Mouse (Mus musculus) kidney, postnatal 4 days (tissue): ENCODE data around the gene Heatr3.

Experiments used
- DNase-seq, 2 experiments: peaks; one replicate each; pipeline ENCODE4 v3.0.0; 2021; ENCODE audit warnings: mixed read lengths in 2 of 2

Gene Heatr3

GRCm38 (mm10) chr8:88137748-88138484 is at the start of gene Heatr3:
TSS of gene Heatr3 (plus strand) at chr8:88137855.
- DNase-seq = peak; percentile 97 to 98

DNA sequence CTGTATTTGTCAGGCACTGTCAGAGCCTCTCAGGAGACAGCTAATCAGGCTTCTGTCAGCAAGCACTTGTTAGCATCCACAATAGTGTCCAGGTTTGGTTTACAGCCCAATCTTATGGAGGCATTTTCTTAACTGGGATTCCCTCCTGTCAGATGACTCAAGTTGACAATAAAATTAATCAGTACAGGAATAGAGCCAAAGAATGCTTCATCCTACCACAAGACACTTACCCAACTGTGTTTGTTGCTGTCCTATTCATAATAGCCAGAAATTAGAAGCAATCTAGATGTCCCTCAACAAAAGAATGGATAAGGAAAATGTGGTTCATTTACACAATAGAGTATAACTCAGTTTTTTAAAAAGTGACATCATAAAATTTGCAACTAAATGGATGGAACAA is 49.6 kb upstream of the Heatr3 start:
- DNase-seq = no peak

GRCm38 (mm10) chr8:88091661-88092060 is 46.0 kb upstream of the Heatr3 start:
- no peak for DNase-seq

GRCm38 (mm10) chr8:88093367-88093766 is 44.3 kb upstream of the Heatr3 start:
- DNase-seq = no peak

DNA sequence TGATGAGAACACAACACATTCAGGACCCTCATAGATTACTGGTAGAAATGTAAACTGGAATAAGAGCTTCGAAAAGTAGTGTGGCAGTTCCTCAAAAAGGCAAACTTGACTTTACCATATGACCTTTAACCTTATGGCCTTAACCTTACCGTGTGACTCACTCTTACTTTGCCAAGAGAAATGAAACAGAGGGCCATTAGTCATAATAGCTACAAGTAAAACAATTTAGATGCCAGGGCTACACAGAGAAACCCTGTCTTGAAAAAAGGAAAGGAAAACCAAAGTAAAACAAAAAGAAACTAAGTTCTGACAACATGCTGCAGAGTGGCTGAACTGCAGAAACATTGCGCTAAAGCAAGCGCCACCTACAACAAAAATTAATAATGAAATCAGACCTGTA is 38.8 kb upstream of the Heatr3 start:
- no peak for DNase-seq

- DNase-seq = peak; percentile 64 to 72
Observed at GRCm38 (mm10) chr8:88099526-88099925, 38.1 kb upstream of the Heatr3 start.

DNA sequence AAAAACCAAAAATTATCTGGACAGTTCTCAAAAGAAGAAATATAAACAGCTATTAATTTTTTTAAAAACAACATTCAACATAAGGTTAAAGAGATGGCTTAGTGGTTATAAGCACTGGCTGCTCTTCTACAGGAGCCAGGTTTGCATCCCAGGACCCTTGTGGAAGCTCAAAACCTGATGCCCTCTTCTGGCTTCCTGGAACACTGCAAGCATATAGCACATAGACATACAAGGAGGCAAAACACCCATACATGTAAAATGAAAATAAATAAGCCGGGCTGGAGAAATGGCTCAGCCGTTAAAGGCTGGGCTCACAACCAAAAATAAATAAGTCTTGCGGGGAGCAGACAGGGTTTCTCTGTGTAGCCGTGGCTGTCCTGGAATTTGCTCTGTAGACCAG is 28.4 kb upstream of the Heatr3 start:
- no peak for DNase-seq

GRCm38 (mm10) chr8:88118456-88119036 is 19.1 kb upstream of the Heatr3 start, which contains the start of gene Cnep1r1:
TSS of gene Cnep1r1 (plus strand) at chr8:88118769.
- DNase-seq = peak; percentile 93 to 95

GRCm38 (mm10) chr8:88119076-88119475 is 18.6 kb upstream of the Heatr3 start:
- DNase-seq = peak; percentile 22 to 52

GRCm38 (mm10) chr8:88124850-88125249 is 12.8 kb upstream of the Heatr3 start:
- DNase-seq = no peak

GRCm38 (mm10) chr8:88129397-88129796 is 8.3 kb upstream of the Heatr3 start:
- DNase-seq = no peak

- peak; percentile 58 to 72 for DNase-seq
Observed at GRCm38 (mm10) chr8:88130754-88131317, 6.8 kb upstream of the Heatr3 start.

DNA sequence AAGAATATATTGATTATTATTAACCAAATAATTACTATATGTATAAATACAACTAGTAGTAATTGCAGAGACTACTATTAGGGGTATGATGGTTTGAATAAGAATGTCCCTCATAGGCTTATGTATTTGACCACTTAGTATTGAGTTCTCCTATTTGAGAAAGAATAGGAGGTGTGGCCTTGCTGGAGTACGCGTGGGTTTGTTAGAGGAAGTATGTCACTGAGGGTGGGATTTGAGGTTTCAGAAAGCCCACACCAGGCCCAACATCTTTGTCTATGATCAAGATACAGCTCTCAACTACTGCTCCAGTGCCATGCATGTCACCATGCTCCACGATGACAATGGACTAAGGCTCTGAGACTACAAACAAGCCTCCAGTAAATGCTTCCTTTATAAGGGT is 1.6 kb downstream of the Heatr3 start:
- DNase-seq = no peak

- DNase-seq = no peak
Observed at GRCm38 (mm10) chr8:88141629-88142028, 4.0 kb downstream of the Heatr3 start.

DNA sequence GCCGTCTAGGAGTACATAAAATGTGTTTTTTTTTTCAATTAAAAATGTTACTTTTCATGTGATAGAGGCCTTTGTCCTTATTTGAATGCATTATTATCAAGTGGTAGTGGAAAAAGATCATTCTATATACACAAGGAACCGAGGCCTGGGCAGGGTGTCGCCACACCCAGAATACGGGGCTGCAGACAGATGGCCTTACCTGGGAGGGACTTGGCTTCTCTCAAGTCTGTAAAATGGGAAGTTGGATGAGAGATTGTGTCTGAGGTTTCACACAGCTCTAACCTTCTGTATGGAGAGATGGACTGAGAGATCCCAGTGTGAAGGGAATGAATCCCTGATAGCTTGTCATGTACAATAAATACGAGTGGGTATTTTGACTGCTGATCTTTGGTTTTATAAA is 6.4 kb downstream of the Heatr3 start:
- DNase-seq = no peak

DNA sequence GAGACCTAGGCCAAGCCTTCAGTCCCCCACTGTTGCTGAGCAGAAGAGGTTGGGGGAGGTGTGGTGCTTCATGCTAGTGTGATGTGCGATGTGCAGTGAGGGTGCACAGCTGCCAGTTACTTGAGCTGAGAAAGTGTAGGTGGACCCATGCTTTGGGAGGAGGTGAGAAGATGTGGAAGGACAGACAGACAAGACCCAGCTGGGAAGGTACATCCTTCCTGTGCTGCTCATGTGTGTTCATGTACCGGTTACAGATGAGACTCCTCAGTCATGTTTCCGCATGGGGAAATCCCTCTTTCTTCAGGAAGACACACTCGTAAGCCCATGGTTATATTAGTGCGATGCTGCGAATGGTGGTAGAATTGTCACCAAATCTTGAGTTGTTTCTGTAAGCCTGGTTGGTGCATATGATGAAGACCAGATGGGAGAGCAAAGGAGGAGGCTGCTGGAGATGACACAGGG is 13.3 kb downstream of the Heatr3 start:
- DNase-seq = no peak

DNA sequence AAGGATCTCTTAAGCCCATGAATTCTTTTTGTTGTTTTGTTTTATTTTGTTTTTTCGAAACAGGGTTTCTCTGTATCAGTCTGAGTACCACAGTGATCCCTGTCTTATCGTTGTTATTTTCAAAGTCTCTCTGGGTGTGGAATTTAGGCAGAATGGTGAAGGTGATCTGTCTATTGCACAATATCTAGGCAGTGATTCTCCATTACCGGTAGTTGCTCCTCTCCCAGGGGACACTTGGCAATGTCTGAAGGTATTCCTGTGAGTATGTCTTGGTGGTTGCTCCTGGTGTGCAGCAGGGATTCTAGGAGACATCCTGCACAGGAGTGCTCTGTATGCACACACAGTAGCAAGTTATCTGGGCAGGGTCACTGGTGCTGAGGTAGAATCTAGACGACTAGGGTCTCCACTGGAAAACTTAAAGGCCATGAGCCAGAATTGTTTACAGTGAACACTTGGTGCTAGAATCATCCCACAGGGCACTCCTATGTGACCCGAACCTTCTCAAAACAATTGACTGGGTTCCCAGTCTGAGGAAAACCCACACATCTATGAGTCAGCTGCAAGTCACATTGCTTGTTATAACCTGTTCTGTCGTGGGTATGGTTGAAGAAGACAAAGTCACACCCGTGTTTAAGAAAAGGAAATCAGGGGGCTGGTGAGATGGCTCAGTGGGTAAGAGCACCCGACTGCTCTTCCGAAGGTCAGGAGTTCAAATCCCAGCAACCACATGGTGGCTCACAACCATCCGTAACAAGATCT is 22.8 kb downstream of the Heatr3 start:
- no peak for DNase-seq

GRCm38 (mm10) chr8:88161439-88161838 is 23.8 kb downstream of the Heatr3 start:
- DNase-seq = peak; percentile 84 to 85

GRCm38 (mm10) chr8:88175264-88175663 is 37.6 kb downstream of the Heatr3 start:
- no peak for DNase-seq

GRCm38 (mm10) chr8:88177291-88177690 is 39.6 kb downstream of the Heatr3 start:
- DNase-seq = no peak

DNA sequence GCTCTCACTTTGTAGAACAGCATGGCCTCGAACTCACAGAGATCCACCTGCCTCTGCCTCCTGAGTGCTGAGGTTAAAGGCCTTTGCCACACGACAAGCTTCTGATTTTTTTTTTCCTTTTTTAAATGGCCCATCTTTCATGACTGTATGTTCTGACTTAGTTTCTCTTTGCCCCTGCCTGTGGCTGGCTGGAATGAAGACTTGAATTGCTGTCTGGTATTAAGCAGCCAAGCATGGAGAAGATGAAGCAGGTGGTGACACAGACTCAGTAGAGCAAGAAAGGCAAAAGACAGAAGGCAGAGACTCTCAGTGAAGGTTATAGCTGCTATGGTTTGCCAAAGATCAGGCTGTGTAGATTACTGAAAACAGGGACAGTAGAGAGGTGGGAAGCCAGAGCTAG is 45.5 kb downstream of the Heatr3 start:
- no peak for DNase-seq

DNA sequence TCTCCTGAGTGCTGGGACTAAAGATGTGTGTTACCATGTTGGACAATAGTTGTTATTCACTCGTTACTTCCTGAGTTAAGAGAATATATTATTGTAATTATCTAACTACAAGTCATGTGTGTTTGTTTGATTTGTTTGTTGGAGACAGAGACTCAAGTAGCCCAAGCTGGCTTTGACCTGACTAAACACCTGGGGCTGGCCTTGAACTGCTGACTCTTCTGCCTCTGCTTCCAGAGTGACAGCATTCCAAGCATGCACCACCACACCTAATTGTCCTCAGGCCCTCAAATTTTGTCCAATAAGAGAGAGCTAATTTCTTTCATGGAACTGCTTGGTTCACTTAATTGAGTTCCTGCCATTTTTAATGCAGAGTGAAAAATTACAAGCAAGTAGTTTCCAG is 47.3 kb downstream of the Heatr3 start:
- no peak for DNase-seq

- DNase-seq = no peak
Observed at GRCm38 (mm10) chr8:88185716-88186115, 48.1 kb downstream of the Heatr3 start.
